Comparison of ENCODE assay signal across 9 mouse cellular contexts in genomic region chr7:140060936-140061831, GRCm38 (mm10). TPM values are rescaled to one million over a fixed set of nuclear protein-coding genes. Genes with fewer than 3 reads are reported as not detected.
DNase-seq lines count a peak whose midpoint lies in the region; ATAC-seq and TF ChIP-seq lines count a peak whose summit lies in the region.
"Had no signal": no experiment of that assay in that cellular context is flagged by ENCODE, and none has a peak within 500 bp of the region (broad histone marks: within the 10 kb centered on the region; RNA-seq: fewer than 3 reads in every experiment).

No protein-coding gene starts in this region.

- peak overlapping the region; percentile 54 for H3K9ac ChIP-seq in forebrain, postnatal 0 days
- no peak overlapping the region for H3K9ac ChIP-seq in limb, embryonic 15.5 days

- H3ac ChIP-seq in myocyte (ENCODE audit: control insufficient read depth, insufficient read length): no peak overlapping the region

- no peaks in the 10 kb centered on the region for H3K36me3 ChIP-seq in forebrain, postnatal 0 days (ENCODE audit: insufficient read depth)
- H3K36me3 ChIP-seq in limb, embryonic 15.5 days: no peaks in the 10 kb centered on the region
- no peaks in the 10 kb centered on the region for H3K36me3 ChIP-seq in myocyte (ENCODE audit: control insufficient read depth, insufficient read depth)

- TF ChIP-seq POLR2A in myocyte (IDR thresholded peaks at IDR 0.05; ENCODE audit: insufficient read length, low read depth): no peak

- H3K27ac ChIP-seq in gastrocnemius, adult 2 months: no peak overlapping the region
- H3K27ac ChIP-seq in forebrain, postnatal 0 days (ENCODE audit: low read depth, low read length): 0 out of 2 replicates have a peak overlapping the region, but pooled peaks have one; percentile 3
- H3K27ac ChIP-seq in limb, embryonic 15.5 days: no peak overlapping the region

- H3K4me1 ChIP-seq in forebrain, postnatal 0 days (ENCODE audit: insufficient read depth): peaks cover 19% of the 10 kb centered on the region
- peaks cover 21% of the 10 kb centered on the region for H3K4me1 ChIP-seq in limb, embryonic 15.5 days

- peak overlapping the region; percentile 88 for H3K4me2 ChIP-seq in forebrain, postnatal 0 days (ENCODE audit: low read depth)
- H3K4me2 ChIP-seq in limb, embryonic 15.5 days: peak overlapping the region; percentile 83
- H3K4me2 ChIP-seq in myocyte (ENCODE audit: low read depth): peak overlapping the region; percentile 30

- H3K9me3 ChIP-seq in forebrain, postnatal 0 days (ENCODE audit: low read length): no peaks in the 10 kb centered on the region
- H3K9me3 ChIP-seq in limb, embryonic 15.5 days: no peaks in the 10 kb centered on the region

- DNase-seq in gastrocnemius, adult 2 months: peak; percentile 36
- DNase-seq in gastrocnemius, adult 8-10 months (ENCODE audit: low spot score in 2 of 2): no peak
- DNase-seq in Muller cell, postnatal 12 days (ENCODE audit: inconsistent ontology term): peak; percentile 42
- peak; percentile 75 for DNase-seq in forebrain, postnatal 0 days
- DNase-seq in spleen, adult 18-20 months: no peak
- no peak for DNase-seq in thymus, postnatal 25 days

- 1% methylated on average over 47 of the region's 47 CpGs for WGBS in forebrain, postnatal 0 days
- 2% methylated on average over 46 of the region's 47 CpGs for WGBS in limb, embryonic 15.5 days

- peak overlapping the region; percentile 58 for H3K4me3 ChIP-seq in gastrocnemius, adult 2 months
- peak overlapping the region; percentile 35 for H3K4me3 ChIP-seq in forebrain, postnatal 0 days (ENCODE audit: low read depth, low read length)
- peak overlapping the region; percentile 38 for H3K4me3 ChIP-seq in limb, embryonic 15.5 days
- H3K4me3 ChIP-seq in myocyte: no peak overlapping the region

- intact Hi-C loops in gastrocnemius, adult 2 months (cut with DNase I): loop anchor here (1.0 to 10.0 kb wide), 2 partner anchors 90 to 156 kb away; no protein-coding TSS in a partner anchor

- peaks cover 3% of the 10 kb centered on the region for H3K27me3 ChIP-seq in forebrain, postnatal 0 days (ENCODE audit: insufficient read depth, low read length)
- peaks cover 93% of the 10 kb centered on the region for H3K27me3 ChIP-seq in limb, embryonic 15.5 days
- peaks cover 34% of the 10 kb centered on the region for H3K27me3 ChIP-seq in myocyte (ENCODE audit: control insufficient read depth, insufficient read depth, insufficient read length)

- ATAC-seq in forebrain, postnatal 0 days: peak; percentile 53
- ATAC-seq in limb, embryonic 15.5 days (ENCODE audit: insufficient number of reproducible peaks, low FRiP score, low TSS enrichment, low read depth): no peak

- no peaks in the 10 kb centered on the region for H3K79me2 ChIP-seq in myocyte (ENCODE audit: control insufficient read depth, insufficient read depth)

- TF ChIP-seq CTCF in gastrocnemius, adult 2 months (IDR thresholded peaks at IDR 0.05): no peak
- TF ChIP-seq CTCF in forebrain, postnatal 0 days (IDR thresholded peaks at IDR 0.05; ENCODE audit: low read depth): 0 out of 2 replicates have a peak, but pooled peaks have one; percentile 21

TF ChIP-seq in myocyte, 11 proteins besides CTCF, POLR2A, EP300 and RAD21:
- TF ChIP-seq POLR2AphosphoS2 (IDR thresholded peaks at IDR 0.05; ENCODE audit: insufficient read length, low read depth): no peak
- no peak for TF ChIP-seq USF1 (IDR thresholded peaks at IDR 0.05; ENCODE audit: low read depth)
- TF ChIP-seq CEBPB (IDR thresholded peaks at IDR 0.05; ENCODE audit: insufficient read depth, poor library complexity, severe bottlenecking): no peak
- no peak for TF ChIP-seq SRF (IDR thresholded peaks at IDR 0.05; ENCODE audit: control insufficient read depth, insufficient read length, low read depth)
- no peak for TF ChIP-seq MAX (IDR thresholded peaks at IDR 0.05; ENCODE audit: low read depth)
- no peak for TF ChIP-seq E2F4 (IDR thresholded peaks at IDR 0.05; ENCODE audit: insufficient read depth)
- no peak for TF ChIP-seq MYOG (IDR thresholded peaks at IDR 0.05; ENCODE audit: control insufficient read depth in 1 of 3, insufficient read depth in 1 of 3, insufficient read length in 2 of 3, low read depth in 2 of 3)
- no peak for TF ChIP-seq TCF3 (IDR thresholded peaks at IDR 0.05; ENCODE audit: insufficient read length, low read depth)

RNA-seq across cellular contexts. Expression of gene Msx3, which starts 12.3 kb away (rescaled TPM):
- total RNA-seq in gastrocnemius, adult 2 months (2021): not detected
- total RNA-seq in gastrocnemius, adult 8-10 months (2022): not detected
- total RNA-seq in forebrain, postnatal 0 days (2014; rRNA removed): 0.48 and 1.2 TPM in 2 replicates
- 0.53 and 1.5 TPM in 2 replicates for polyA plus RNA-seq in forebrain, postnatal 0 days (2015; fragmentation: Nextera tagmentation; extraction: Ambion mirVana)
- polyA plus RNA-seq in limb, embryonic 15.5 days (2015; fragmentation: Nextera tagmentation; extraction: Ambion mirVana): not detected in 2 replicates
- 0.05 TPM for polyA plus RNA-seq in myocyte (2012; fragmentation: generic; extraction: Trizol)

RNA-seq across cellular contexts. Expression of gene Caly, which starts 21.2 kb away (rescaled TPM):
- total RNA-seq in gastrocnemius, adult 2 months (2021): under 1 TPM in 1 of 2 experiments, not detected in 1; 0.20 TPM
- under 1 TPM; 0.29 to 0.78 (median 0.47) TPM for total RNA-seq in gastrocnemius, adult 8-10 months (2022)
- 259 and 284 TPM in 2 replicates for total RNA-seq in forebrain, postnatal 0 days (2014; rRNA removed)
- polyA plus RNA-seq in forebrain, postnatal 0 days (2015; fragmentation: Nextera tagmentation; extraction: Ambion mirVana): 348 and 396 TPM in 2 replicates
- polyA plus RNA-seq in limb, embryonic 15.5 days (2015; fragmentation: Nextera tagmentation; extraction: Ambion mirVana): 0.55 and 1.2 TPM in 2 replicates
- not detected for polyA plus RNA-seq in myocyte (2012; fragmentation: generic; extraction: Trizol)
- polyA plus RNA-seq: C2C12 had no signal

RNA-seq across cellular contexts. Expression of gene Tubgcp2, which starts 24.7 kb away (rescaled TPM):
- total RNA-seq in gastrocnemius, adult 2 months (2021): 10 to 100 TPM; 19.7 to 23.5 TPM
- total RNA-seq in gastrocnemius, adult 8-10 months (2022): 10 to 100 TPM; 19.9 to 22.3 (median 20.9) TPM
- total RNA-seq in forebrain, postnatal 0 days (2014; rRNA removed): 67.3 and 79.8 TPM in 2 replicates
- polyA plus RNA-seq in forebrain, postnatal 0 days (2015; fragmentation: Nextera tagmentation; extraction: Ambion mirVana): 57.8 and 68.1 TPM in 2 replicates
- 50.6 and 51.9 TPM in 2 replicates for polyA plus RNA-seq in limb, embryonic 15.5 days (2015; fragmentation: Nextera tagmentation; extraction: Ambion mirVana)
- 22.1 TPM for polyA plus RNA-seq in myocyte (2012; fragmentation: generic; extraction: Trizol)

RNA-seq across cellular contexts. Expression of gene Zfp511, which starts 25.0 kb away (rescaled TPM):
- 1 to 10 TPM; 8.4 to 8.6 TPM for total RNA-seq in gastrocnemius, adult 2 months (2021)
- 10 to 100 TPM in 1 of 4 experiments, 1 to 10 TPM in 3; 6.1 to 11.2 (median 8.4) TPM for total RNA-seq in gastrocnemius, adult 8-10 months (2022)
- total RNA-seq in forebrain, postnatal 0 days (2014; rRNA removed): 49.8 and 56.1 TPM in 2 replicates
- polyA plus RNA-seq in forebrain, postnatal 0 days (2015; fragmentation: Nextera tagmentation; extraction: Ambion mirVana): 66.1 and 74.3 TPM in 2 replicates
- polyA plus RNA-seq in limb, embryonic 15.5 days (2015; fragmentation: Nextera tagmentation; extraction: Ambion mirVana): 36.9 and 37.2 TPM in 2 replicates
- polyA plus RNA-seq in myocyte (2012; fragmentation: generic; extraction: Trizol): 25.2 TPM

RNA-seq across cellular contexts. Expression of gene Prap1, which starts 32.0 kb away (rescaled TPM):
- total RNA-seq in gastrocnemius, adult 2 months (2021): not detected
- total RNA-seq in gastrocnemius, adult 8-10 months (2022): not detected
- total RNA-seq in forebrain, postnatal 0 days (2014; rRNA removed): not detected in 2 replicates
- polyA plus RNA-seq in forebrain, postnatal 0 days (2015; fragmentation: Nextera tagmentation; extraction: Ambion mirVana): not detected in 2 replicates
- 0.41 TPM in 1 of 2 replicates, not detected in the other for polyA plus RNA-seq in limb, embryonic 15.5 days (2015; fragmentation: Nextera tagmentation; extraction: Ambion mirVana)
- polyA plus RNA-seq in myocyte (2012; fragmentation: generic; extraction: Trizol): not detected
- polyA plus RNA-seq: C2C12 had no signal

Comparison
In these comparisons a context has a peak if more than half of its experiments do, and no peak if none do; other contexts are left out.
1. DNase-seq: peak in gastrocnemius, adult 2 months (single experiment), Muller cell, postnatal 12 days (single experiment) and forebrain, postnatal 0 days (single experiment); none in gastrocnemius, adult 8-10 months (0 of 2), spleen, adult 18-20 months (0 of 2) and thymus, postnatal 25 days (single experiment).
2. H3K4me2 ChIP-seq: peak in every context shown above with its lines; median percentile 88 in forebrain, postnatal 0 days; 83 in limb, embryonic 15.5 days; 30 in myocyte.
3. RNA of gene Caly, which starts 21.2 kb away (total RNA-seq): 259 to 284 TPM in forebrain, postnatal 0 days; 0.29 to 0.78 TPM in gastrocnemius, adult 8-10 months and 0.20 TPM in gastrocnemius, adult 2 months; every median in the first group is over 100 times any median in the second.